Mouse (Mus musculus): Measurements from ENCODE around the gene Syde2. TPM values are rescaled to one million over a fixed set of nuclear protein-coding genes. Genes with fewer than 3 reads are reported as not detected.

Gene Syde2
- polyA plus RNA-seq, 1 experiment: 3.0 TPM

DNA sequence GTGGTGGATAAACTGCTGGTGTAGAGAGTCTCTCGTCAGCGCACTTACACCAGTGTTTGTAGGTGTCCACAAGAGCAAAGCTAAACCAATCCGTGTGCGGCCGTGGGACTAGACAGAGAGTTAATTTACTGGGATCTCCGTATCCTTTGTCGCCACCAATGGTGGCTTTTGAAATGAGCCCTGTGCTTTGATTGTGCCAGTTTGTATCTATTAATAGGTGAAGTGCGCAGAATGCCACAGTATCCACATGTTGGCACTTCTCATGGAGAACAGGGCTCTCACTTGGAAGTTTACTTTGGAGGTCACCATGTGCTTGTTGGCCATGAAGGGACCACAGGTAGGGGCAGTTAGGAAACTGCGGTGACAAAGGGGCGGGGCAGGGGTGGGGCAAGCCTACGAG, 53.7 kb downstream of the Syde2 start:
- no peak for DNase-seq (ENCODE audit: low read depth)
- no peak for TF ChIP-seq POLR2A (IDR thresholded peaks at IDR 0.05; ENCODE audit: borderline replicate concordance, extremely low read depth, insufficient read depth, insufficient read length, poor library complexity, severe bottlenecking)
- no peak for TF ChIP-seq CTCF (IDR thresholded peaks at IDR 0.05; ENCODE audit: borderline replicate concordance, extremely low read depth, insufficient read depth, insufficient read length)

DNA sequence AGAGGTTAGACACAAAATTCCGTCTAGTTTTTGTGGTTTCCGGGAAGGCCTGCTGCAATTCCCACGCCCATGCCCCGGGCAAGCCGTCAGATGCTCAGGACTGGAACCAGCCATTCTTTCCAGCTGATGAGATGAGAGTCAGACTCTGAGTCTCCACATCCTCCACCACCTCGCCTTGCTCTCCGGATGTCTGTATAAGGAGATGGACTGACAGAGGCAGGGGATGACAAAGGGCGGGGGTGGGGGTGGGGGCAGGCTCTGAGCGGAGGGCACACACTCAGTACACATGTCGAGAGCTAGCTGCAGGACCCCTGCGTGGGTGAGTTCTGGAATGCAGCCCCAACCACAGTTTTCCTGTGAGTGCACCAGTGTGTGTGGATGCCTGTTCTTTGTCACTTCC, 57.3 kb downstream of the Syde2 start:
- no peak for TF ChIP-seq CTCF (IDR thresholded peaks at IDR 0.05; ENCODE audit: borderline replicate concordance, extremely low read depth, insufficient read depth, insufficient read length)
- TF ChIP-seq POLR2A (IDR thresholded peaks at IDR 0.05; ENCODE audit: borderline replicate concordance, extremely low read depth, insufficient read depth, insufficient read length, poor library complexity, severe bottlenecking): no peak
- no peak for DNase-seq (ENCODE audit: low read depth)

DNA sequence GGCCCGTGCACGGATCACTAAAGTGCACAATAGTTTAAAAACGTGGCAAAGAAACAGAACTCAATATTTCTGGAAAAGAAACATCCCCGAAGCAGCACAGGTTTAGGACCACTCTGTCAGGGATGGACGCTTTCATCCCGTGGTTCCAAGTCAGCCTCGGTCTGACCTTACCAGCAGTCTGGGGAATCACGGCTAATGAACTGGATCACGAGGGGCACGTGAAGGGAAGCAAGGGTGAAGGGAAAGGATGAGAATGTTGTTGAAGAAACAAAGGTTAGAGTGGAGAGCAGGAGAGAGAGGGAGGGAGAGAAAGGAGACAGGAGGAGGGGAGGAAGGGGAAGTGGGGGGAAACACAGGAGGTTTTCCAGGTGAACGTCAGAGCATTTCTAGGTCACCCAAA, 58.4 kb downstream of the Syde2 start:
- TF ChIP-seq POLR2A (IDR thresholded peaks at IDR 0.05; ENCODE audit: borderline replicate concordance, extremely low read depth, insufficient read depth, insufficient read length, poor library complexity, severe bottlenecking) (no peak), CTCF (IDR thresholded peaks at IDR 0.05; ENCODE audit: borderline replicate concordance, extremely low read depth, insufficient read depth, insufficient read length) (no peak)
- DNase-seq (ENCODE audit: low read depth): no peak

DNA sequence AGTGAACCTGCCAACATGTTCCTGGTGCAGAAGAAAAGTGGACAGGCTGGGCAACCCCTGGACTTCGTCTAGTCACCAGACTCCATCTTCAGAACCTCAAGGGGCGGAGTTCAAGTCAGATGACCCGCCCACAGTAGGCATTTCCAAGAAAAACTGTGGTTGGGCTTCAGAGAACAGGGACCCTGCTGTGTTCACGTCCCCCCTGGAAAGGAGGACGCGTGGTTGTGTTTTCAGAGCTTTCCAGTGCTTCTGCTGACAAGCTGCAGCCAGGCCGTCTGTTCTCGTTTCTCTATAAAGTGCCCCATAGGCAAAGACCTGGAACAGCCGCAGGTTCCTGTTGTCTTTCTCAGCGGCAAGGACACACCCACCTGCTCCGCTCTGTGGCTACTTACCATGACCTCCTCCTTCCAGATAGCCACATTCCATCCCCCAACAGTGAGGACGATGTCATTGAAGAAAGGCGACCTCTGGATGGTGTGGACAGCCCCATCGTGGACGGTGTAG, 60.1 kb downstream of the Syde2 start:
- DNase-seq (ENCODE audit: low read depth): peak; percentile 50
- TF ChIP-seq CTCF (IDR thresholded peaks at IDR 0.05; ENCODE audit: borderline replicate concordance, extremely low read depth, insufficient read depth, insufficient read length): no peak
- no peak for TF ChIP-seq POLR2A (IDR thresholded peaks at IDR 0.05; ENCODE audit: borderline replicate concordance, extremely low read depth, insufficient read depth, insufficient read length, poor library complexity, severe bottlenecking)

DNA sequence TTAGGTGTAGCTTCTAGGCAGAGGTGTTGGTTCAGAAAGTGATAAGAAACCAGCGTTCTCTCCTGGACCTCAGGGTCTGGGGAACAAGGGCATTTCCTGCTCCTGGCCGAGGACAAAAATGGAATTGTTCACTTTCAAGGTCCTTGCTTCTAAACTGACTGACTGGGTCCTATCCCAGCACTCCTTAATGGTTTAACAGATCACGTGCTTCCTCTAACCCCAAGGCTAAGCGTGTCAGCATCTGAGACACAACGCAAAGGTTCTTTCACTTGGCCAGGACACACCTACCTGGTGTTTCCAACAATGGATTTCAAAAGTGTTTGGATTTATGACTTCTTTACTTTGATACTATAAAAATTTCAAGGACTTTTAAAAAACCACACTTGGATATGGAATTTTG, 62.3 kb downstream of the Syde2 start:
- DNase-seq (ENCODE audit: low read depth): no peak
- no peak for TF ChIP-seq POLR2A (IDR thresholded peaks at IDR 0.05; ENCODE audit: borderline replicate concordance, extremely low read depth, insufficient read depth, insufficient read length, poor library complexity, severe bottlenecking)
- no peak for TF ChIP-seq CTCF (IDR thresholded peaks at IDR 0.05; ENCODE audit: borderline replicate concordance, extremely low read depth, insufficient read depth, insufficient read length)

DNA sequence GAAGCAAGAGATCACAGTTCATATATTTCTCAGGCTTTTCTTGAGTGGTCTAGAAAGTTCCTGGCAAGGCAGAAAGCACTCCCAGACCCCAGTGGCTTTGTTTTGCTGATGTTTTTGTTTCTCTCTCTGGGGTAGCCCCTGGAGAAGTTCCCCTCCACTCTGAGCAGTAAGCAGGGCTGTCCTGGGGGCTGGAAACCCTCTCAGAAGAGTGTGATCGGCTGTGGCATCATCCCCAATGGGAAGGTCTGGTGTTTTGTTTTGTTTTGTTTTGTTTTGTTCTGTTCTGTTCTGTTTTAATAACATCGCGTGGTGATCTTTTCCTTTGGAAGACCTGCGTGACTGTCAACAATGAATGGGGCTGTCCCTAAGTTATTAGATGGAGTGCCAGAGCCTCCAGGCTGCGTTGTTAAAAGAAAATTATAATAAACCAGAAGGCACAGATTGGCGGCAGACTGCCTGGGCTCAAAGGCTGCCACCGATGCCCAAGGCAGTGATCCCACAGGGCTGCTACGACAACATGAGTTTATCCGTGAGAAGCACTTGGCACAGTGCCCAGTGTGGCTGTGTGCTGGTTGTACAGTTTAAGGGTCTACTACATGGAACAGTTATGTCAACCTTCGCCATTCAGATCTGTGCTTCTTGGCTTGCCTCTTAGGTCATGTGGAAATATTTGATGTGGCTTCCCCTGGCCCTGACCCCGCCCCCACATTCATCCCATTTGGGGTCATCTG, 63.8 kb downstream of the Syde2 start:
- peak; percentile 94 for DNase-seq (ENCODE audit: low read depth)
- TF ChIP-seq POLR2A (IDR thresholded peaks at IDR 0.05; ENCODE audit: borderline replicate concordance, extremely low read depth, insufficient read depth, insufficient read length, poor library complexity, severe bottlenecking): no peak
- no peak for TF ChIP-seq CTCF (IDR thresholded peaks at IDR 0.05; ENCODE audit: borderline replicate concordance, extremely low read depth, insufficient read depth, insufficient read length)

DNA sequence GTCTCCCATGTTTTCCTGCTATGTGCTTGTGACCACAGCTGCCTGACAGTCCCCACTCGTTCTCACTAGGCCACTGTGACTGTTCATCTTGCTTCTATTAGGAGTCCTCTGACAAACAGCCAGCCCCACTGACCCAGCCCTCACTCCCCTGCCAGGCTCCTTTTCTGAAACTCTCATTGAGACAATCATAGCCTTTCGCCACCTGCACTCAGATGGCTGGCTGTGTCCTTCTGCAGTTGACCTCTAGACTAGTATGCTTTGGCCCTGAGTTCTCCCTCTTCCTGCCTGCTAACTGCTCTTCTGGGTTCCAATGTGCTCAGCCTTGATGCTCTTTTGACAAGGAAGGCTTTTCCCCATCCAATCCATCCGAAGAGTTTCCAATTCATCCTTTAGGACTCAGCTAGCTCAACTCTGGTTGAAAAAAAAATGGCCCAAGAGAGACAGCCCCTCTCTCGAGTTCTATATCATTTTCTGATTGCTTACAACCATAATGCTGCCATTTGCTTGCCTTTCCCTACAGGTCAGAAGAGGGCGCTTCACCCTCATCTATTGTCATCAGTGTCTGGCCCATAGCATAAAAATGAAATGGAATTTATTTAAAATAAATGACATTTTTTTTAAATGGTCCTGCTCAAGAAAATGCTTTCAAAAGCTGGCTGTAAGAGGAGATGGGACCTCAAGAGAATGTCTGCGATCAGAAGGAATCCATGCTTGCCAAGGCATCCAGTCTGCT, 65.6 kb downstream of the Syde2 start:
- no peak for DNase-seq (ENCODE audit: low read depth)
- TF ChIP-seq CTCF (IDR thresholded peaks at IDR 0.05; ENCODE audit: borderline replicate concordance, extremely low read depth, insufficient read depth, insufficient read length) (peak; percentile 3; the same call in 1 of the 2 replicates), POLR2A (IDR thresholded peaks at IDR 0.05; ENCODE audit: borderline replicate concordance, extremely low read depth, insufficient read depth, insufficient read length, poor library complexity, severe bottlenecking) (no peak)

DNA sequence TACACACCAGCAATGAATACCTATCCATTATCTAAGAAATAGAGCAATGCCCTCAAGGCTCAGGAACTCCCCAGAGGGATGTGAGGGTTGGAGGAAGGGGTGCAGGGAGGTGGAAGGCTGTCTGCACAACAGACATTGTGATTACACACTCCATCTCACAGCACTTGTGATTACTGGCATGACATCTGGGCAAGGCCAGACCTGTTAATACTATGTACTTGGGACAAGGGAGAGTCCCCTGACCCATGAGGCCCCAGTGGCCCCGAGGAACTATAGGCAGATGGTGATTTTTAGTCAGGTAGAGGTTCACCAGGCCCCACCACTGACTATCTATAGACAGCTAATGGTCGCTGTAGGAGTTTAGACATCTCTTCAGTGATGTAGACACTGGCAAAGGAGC, 66.2 kb downstream of the Syde2 start:
- no peak for TF ChIP-seq CTCF (IDR thresholded peaks at IDR 0.05; ENCODE audit: borderline replicate concordance, extremely low read depth, insufficient read depth, insufficient read length)
- DNase-seq (ENCODE audit: low read depth): no peak

DNA sequence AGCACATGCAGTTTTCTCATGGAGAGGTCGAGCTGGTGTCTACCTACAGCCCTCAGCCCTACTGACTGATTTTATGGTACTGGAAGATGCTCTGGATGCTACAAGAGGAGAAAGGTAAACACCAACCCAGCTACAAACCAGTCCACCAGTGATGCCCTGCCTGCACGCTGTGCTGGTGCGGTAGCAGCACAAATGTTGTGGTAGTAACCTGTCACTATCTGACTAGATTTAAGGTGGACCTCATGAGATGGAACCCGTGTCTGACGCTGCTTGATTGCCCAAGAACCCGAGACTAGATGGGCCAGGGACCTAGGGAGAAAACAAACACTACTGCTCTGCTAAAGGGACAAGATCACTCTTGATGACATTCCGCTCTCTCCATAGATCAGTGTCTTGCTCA, 69.5 kb downstream of the Syde2 start:
- TF ChIP-seq POLR2A (IDR thresholded peaks at IDR 0.05; ENCODE audit: borderline replicate concordance, extremely low read depth, insufficient read depth, insufficient read length, poor library complexity, severe bottlenecking) (no peak), CTCF (IDR thresholded peaks at IDR 0.05; ENCODE audit: borderline replicate concordance, extremely low read depth, insufficient read depth, insufficient read length) (no peak)
- DNase-seq (ENCODE audit: low read depth): no peak

DNA sequence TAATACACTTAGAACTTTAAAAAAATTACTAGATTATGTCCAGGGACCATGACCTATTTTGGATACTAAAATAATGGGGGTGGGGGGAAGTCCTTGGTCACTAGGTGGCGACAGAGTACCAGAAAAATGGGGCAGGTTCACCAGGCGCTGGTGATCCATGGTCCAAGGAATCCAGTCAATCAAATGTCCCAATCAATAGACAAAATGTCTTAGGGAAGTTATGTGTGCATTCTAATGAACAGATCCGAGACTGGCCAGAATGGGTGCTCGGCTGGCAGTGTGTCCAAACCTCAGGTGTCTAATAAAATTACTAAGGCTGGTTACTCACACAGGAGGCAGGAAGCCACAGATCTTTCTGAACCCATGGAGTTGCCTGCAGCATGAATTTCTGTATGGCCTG, 70.6 kb downstream of the Syde2 start:
- no peak for TF ChIP-seq POLR2A (IDR thresholded peaks at IDR 0.05; ENCODE audit: borderline replicate concordance, extremely low read depth, insufficient read depth, insufficient read length, poor library complexity, severe bottlenecking)
- TF ChIP-seq CTCF (IDR thresholded peaks at IDR 0.05; ENCODE audit: borderline replicate concordance, extremely low read depth, insufficient read depth, insufficient read length): peak; percentile 75
- DNase-seq (ENCODE audit: low read depth): peak; percentile 69

DNA sequence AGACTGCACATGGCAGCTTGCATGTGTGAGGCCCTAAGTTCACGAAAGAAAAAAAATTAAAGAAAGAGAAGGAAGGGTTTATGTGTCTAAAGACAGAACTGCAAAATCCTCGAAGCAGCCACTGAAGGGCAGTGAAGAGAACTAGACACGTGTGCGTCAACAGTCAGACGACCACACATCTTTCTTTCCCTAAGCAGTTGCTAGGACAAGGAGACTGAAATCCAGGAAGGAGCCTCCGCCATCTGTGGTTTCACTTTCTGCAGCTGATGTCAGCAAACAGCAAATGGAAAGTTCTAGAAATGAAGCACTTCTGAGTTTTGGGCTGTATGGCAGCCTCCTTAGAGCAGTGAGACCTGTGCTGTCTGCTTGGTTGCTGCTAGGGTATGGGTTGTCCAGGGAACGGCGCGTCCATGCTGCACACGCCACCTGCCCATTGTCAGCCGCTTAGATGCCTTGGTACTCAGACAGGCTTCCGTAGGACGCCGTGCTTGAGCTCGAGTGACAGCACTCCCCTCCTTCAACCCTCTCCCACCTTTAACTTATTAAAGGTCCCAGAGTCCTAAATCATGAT, 71.8 kb downstream of the Syde2 start:
- TF ChIP-seq CTCF (IDR thresholded peaks at IDR 0.05; ENCODE audit: borderline replicate concordance, extremely low read depth, insufficient read depth, insufficient read length) (no peak), POLR2A (IDR thresholded peaks at IDR 0.05; ENCODE audit: borderline replicate concordance, extremely low read depth, insufficient read depth, insufficient read length, poor library complexity, severe bottlenecking) (no peak)

More for the DNA sequence above, 71.8 kb downstream of the Syde2 start:
- no peak for DNase-seq (ENCODE audit: low read depth)
